Mouse (Mus musculus) right cerebral cortex, postnatal 10 days (tissue): ENCODE results near the gene Zfp423.
A peak's percentile ranks its signal among the peaks of the same experiment; 100 is the strongest.

Source experiments
- DNase-seq, 2 experiments: peaks; one replicate each; pipeline ENCODE4 v3.0.0; 2021; ENCODE audit warnings: low spot score in 2 of 2

Gene Zfp423

DNA sequence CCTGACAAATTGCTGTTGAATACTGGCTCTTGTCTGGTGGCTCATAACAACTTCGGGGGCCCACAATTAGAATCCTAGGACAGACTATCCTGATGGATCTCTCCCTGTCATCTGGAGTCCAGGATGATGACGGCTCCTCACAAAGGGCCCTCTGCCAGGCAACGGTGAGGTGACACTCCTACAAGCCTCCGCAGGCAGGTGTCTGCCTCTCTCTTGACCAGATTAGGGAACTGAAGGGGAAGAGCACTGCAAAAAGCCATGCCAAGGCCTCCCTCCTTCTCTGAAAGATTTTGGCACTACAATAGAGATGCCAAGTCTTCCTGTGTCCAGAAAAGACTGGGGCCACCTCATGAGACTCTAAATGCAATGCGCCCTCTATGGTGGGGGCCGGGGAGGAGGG lies 7.1 kb downstream of the Zfp423 start:
- DNase-seq, result no peak

DNA sequence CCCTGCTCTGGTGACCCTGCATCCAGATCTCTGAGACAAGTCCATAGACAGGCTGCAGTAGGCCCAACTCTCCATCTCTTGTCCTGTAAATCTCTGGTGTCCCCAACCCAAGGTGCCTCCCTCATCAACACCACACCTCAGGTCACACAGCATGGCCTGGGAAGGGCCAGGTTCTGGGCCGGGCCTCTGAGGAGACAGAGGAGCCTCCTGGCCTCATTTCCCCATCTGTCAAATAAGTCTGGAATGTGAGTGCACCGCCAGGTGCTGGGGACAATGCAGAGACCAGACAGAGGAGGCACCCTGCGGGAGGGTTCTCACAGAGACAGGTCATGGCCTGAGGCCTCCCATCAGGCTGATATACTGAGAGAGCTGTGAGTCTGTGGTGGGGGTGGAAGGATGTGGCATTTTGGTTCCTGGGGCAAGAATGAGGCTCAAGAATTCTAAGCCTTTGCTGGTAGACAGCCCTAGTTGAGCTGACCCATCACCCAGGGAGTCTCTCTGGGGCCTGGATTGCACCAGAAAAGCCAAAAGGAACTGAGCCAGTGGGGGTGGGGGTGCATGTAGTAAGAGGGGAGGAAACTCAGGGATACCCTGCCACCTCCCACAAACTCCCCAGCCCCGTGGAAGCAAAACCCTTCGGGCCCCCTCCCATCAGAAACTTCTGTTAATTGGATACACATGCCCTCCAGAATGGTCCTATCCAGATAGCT lies 15.0 kb downstream of the Zfp423 start:
- DNase-seq, result no peak

- DNase-seq, result peak in 1 of 2 experiments; percentile 59
Observed at GRCm38 (mm10) chr8:87943651-87944091, 15.7 kb downstream of the Zfp423 start.

DNA sequence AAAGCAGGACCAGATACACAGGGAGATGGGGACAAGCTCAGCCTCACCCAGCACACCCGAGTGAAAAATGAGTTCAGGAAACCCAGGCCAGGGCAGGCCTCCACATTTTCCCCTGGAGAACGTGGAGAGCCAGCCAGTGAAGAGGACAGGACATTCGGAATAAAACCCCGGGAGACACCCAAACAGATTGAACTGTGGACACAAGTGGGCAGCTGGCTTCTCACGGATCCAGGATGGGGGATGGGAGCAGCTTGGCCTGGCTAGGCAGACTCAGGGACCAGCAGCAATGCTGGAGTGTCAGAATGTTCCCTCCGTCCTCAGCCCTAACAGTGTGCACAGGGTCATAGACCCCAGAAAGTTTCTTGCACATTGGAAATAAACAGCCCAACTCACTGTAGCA lies 18.7 kb downstream of the Zfp423 start:
- DNase-seq, result no peak

DNA sequence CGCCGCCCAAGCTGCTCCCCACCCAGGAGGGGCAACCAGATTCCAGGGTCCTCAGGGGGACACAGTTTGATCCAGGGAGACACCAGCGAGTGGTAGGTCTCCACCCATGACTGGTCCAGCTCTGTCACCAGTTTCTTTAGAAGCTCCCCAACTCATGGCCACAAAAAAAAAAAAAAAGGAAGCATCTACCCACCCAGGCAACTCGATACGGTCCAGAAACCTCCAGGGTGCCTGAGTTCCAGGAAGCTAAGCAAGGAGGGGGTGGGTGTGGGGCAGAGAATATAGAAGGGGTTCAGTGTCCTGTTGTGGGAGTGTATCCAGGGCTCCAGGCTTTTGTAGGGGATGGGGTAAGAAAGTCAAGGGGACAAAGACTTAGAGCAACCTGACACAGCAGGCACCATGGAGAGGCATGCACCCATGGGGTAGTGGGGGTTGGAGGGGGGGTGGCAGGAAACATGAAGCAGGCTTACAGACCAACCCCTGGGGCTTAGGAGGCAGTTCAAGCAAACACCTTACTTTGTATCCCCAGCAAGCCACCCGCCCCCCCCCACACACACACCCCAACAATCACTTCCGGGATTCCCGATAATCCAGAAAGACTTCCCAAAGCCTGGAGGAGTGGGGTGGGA lies 20.0 kb downstream of the Zfp423 start:
- DNase-seq, result no peak

- peak; percentile 82 to 83 for DNase-seq
Observed at GRCm38 (mm10) chr8:87938351-87939232, 20.8 kb downstream of the Zfp423 start.

DNA sequence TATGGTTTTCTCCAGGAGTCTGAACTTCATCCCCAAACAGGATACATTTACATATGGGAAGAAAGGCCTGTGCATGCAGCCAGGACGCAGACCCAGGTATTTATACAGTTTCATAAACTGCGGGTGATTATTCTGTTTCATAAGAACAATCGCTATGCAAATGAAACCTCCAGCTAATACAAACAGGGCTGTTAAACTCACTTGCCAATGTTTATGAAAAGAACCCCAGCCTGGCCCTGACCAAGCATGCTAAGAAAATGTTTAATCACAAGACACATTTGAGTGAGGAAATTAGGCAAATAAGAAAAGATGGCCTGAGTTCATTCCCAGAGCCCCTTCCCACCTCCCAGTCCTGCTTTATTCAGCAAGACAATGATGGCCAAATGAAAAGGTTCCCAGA lies 22.2 kb downstream of the Zfp423 start:
- DNase-seq, result no peak

GRCm38 (mm10) chr8:87935088-87935680 lies 24.2 kb downstream of the Zfp423 start:
- DNase-seq, result no peak

GRCm38 (mm10) chr8:87934175-87934574 lies 25.2 kb downstream of the Zfp423 start:
- DNase-seq, result no peak

- DNase-seq, result no peak
Observed at GRCm38 (mm10) chr8:87933752-87934151, 25.6 kb downstream of the Zfp423 start.

GRCm38 (mm10) chr8:87928857-87929256 lies 30.5 kb downstream of the Zfp423 start:
- DNase-seq, result no peak

DNA sequence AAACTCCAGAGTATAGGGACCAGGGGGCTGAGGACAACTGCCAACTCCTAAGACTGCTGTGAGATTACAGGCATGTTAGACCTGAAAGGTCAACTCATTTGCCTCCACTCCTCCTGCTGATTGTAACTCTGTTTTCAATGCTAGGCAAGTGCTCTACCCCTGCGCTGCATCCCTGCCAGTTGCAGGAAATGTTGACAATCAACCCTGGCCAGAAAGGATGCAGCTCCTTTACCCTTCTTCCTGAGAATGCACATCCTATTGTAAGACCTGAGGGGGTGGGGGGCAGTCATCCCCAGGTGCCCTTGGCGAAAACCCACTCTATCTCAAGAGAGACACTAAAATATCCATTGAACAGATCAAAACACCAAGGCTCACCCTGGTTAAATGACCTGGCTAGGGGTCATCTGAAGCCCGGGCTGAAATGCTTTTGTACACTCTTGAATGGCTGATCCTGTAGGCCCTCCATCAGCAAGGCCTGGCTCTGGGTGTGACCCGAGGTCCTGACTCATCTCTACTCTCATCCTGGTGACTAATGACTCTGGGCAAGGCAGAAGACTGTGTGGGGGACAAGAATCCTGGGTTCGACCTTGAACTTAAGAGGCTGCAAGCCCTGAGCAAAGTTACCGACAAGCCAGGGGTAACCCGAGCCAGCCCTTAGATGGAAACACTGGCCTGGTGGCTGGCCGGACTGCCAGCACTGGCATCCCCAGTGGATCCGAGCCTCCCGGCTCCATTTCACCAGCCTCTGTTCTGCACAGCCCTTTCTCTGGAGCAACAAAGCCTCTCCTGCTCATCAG lies 32.2 kb downstream of the Zfp423 start:
- no peak for DNase-seq

DNA sequence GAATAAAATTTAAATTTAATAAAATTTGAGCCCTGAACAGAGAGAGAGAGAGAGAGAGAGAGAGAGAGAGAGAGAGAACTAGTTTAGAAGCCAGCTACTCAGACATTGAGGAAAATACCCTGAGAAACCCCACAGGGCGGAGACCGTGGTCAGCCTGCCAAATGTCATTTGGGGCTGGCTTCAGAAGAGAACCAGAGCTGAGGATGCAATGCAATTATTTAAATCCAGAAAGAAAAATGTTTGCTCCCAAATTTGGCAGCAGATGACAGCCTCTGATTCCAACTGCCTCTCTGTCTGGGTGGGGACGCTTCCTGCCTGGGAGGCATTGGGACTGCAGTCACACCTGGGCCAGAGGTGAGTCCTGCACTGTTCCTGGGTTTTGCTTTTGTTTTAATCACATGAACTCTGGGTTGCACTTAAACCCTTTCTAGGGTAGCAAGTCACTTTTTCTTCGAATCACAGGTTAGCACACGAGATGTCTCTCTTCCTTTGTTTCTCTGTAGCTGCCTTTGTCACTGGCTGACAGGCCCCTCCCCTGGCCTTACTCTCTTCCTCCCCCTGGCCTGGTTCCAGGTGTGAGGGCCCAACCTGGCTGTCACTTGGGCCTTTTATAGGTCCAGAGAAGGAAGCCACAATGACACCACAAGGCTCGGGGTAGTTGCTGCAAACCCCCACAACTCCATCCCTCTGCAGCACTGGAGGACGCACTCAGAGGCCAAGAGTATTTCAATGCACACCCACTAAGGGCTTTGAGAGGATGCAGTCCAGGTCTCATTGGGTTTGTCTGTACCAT lies 33.1 kb downstream of the Zfp423 start:
- DNase-seq, result no peak

DNA sequence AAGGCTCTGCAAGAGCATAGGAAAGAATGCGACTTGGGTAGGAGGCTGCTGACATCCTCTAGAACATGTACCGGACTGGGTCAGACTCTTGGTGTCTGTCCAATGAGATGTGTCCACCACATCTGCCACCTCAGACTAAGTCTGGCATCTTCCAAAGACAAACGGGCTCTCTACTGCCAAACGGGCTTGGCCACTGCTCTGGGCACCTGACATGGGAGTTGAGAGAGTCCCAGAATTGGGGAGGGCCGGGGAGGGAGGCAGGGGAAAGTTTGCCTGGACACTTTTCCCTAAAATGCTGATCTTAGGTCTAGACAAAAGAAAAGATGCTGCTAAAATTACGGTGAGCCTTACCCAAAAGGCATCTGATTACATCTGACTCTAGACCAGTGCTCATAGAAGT lies 36.5 kb downstream of the Zfp423 start:
- DNase-seq, result no peak

DNA sequence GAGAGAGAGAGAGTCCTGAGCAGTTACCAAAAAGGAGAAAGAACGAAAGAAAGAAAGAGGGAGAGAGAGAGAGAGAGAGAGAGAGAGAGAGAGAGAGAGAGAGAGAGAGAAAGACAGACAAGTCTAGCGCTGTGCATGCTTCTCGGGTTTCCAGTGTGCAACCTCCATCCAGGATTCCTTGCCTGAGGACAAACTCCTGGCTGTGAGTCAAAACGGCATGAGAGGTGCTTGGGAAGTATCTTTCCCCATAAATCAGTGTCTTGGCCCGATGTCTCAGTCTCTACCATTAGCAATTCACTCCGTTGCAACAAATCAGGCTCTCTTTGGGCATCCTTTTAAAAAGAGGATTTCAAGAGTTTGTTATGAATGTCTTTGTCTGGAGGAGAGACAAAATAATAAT lies 36.9 kb downstream of the Zfp423 start:
- DNase-seq, result no peak

GRCm38 (mm10) chr8:87918004-87918403 lies 41.4 kb downstream of the Zfp423 start:
- peak; percentile 51 to 69 for DNase-seq

DNA sequence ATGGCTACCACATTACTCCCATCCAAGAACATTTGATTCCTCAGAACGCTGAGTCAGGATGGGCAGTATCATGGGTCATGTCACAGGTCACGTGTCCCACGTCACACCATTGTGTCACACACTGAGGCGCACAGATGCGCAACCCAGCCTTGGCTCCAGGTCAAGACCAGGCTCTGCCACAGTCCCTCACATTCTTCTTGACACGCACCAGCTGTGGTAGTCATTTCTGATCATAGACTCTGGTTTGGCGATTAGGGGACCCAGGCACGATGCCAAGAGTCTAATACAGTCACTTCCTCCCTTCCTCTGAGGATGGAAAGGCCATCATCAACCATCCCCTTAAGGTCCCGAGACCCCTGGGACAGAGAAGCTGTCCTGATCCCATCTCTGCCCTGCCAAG lies 43.6 kb downstream of the Zfp423 start:
- no peak for DNase-seq

DNA sequence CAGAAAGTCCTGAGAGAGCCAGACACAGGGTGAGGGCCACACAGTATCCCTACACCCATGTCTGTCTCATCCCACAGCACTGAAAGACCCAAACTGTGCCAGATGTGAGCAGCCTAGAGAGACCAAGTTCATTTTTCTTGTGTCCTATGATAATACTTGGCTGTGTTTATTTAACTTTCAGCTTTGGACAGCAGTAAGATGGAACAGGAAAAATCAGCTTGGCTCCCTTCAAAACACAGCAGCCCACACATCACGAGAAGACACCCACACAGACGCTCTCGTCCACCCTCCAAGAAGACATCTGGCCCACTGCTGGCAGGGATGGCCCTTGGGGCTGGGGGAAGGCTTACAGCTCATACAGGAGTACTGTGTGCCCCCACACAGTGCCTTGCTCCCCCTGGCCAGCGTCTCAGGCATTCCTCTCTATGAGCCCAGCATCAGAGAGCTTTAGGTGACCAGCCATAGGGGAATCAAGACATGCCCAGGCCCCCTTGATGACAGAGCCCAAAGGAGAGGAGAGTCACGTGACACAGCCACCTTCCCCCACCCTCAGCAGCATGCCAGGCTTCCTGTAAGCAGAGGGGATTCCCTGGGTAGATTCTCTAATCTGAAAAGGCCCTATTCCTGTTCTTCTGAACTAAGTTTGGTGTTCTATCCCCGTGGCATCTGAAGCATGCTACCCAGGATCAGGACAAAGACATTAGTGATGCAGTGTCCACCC lies 45.0 kb downstream of the Zfp423 start:
- DNase-seq, result no peak

DNA sequence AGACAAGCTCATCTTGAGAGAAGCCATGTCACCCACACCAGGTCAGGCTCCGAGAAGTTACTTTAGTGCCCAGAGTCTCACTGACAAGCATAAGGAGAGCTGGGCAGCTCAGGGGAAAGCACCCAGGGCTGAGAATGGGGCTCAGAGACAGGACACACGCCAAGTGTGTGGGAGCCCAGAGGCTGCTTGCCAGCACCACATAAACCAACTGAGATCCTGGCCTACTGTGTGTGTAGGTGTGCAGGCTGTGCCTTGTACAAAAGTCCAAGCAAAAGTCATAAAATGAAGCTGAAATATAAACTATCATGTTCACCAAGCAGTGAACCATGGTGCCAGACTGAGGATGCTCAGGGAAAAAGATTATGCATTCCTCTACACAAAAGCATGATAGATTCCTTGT lies 50.5 kb downstream of the Zfp423 start:
- no peak for DNase-seq

GRCm38 (mm10) chr8:87905404-87905803 lies 54.0 kb downstream of the Zfp423 start:
- no peak for DNase-seq
